Mouse (Mus musculus) limb, embryonic 14.5 days (tissue): ENCODE measurements at regions not wholly inside any gene's neighbourhood (a gene's known extent, or its start where the extent isn't known, plus 50 kb on each side); places are given as distances from the start of the nearest gene placed in this dataset.

Experiments used
- ATAC-seq: fragments of 200-750 bp; cut with Nextera tagmentation; 2 replicates; pipeline ENCODE4 v1.8.0; 2017; ENCODE audit warnings: low read depth, moderate number of reproducible peaks, moderate TSS enrichment; ENCODE audit not compliant: low FRiP score
- DNase-seq: peaks from one replicate; pipeline ENCODE4 v3.0.0-alpha.2; 2015; ENCODE audit warnings: low spot score
- H3K27ac ChIP-seq: fragments of 300-500 bp; sonication (generic); replicated peaks from 2 replicates; pipeline ENCODE4 v1.5.1; 2014; ENCODE audit warnings: low read depth, mild to moderate bottlenecking, low read length, moderate library complexity, mixed read lengths
- H3K27me3 ChIP-seq: fragments of 300-500 bp; sonication (generic); 2 replicates; pipeline ENCODE4 v1.6.1; 2014; ENCODE audit warnings: low read length, mixed read lengths; ENCODE audit not compliant: control insufficient read depth, insufficient read depth
- H3K36me3 ChIP-seq: fragments of 300-500 bp; sonication (generic); 2 replicates; pipeline ENCODE4 v1.6.1; 2014; ENCODE audit warnings: mild to moderate bottlenecking, low read length, moderate library complexity, mixed read lengths; ENCODE audit not compliant: control insufficient read depth, insufficient read depth
- H3K4me1 ChIP-seq: fragments of 300-500 bp; sonication (generic); 2 replicates; pipeline ENCODE4 v1.6.1; 2014; ENCODE audit warnings: antibody characterized with exemption, low read length, mixed read lengths; ENCODE audit not compliant: control insufficient read depth, insufficient read depth
- H3K4me2 ChIP-seq: fragments of 300-500 bp; sonication (generic); replicated peaks from 2 replicates; pipeline ENCODE4 v1.6.1; 2014; ENCODE audit warnings: low read depth, mild to moderate bottlenecking, low read length, moderate library complexity; ENCODE audit not compliant: severe bottlenecking
- H3K4me3 ChIP-seq: fragments of 300-500 bp; sonication (generic); replicated peaks from 2 replicates; pipeline ENCODE4 v1.5.1; 2014; ENCODE audit warnings: low read length
- H3K9ac ChIP-seq: fragments of 300-500 bp; sonication (generic); 2 replicates; pipeline ENCODE4 v1.6.1; 2014; ENCODE audit warnings: mild to moderate bottlenecking, low read depth, low read length, moderate library complexity; ENCODE audit not compliant: severe bottlenecking
- H3K9me3 ChIP-seq: fragments of 300-500 bp; sonication (generic); 2 replicates; pipeline ENCODE4 v1.6.1; 2016; ENCODE audit warnings: low read length; ENCODE audit not compliant: control insufficient read depth
- POLR2A ChIP-seq: fragments of 200-500 bp; IDR thresholded peaks from 2 replicates; pipeline ENCODE4 v1.8.0; 2012; ENCODE audit warnings: inconsistent platforms, mild to moderate bottlenecking, moderate library complexity, borderline replicate concordance; ENCODE audit not compliant: insufficient read depth, insufficient read length; ENCODE audit errors: extremely low read depth
- WGBS: fragments of 180-500 bp; shearing (Covaris S2); extraction: QIAGEN DNeasy Blood & Tissue Kit; methylation state at CpG from one replicate; pipeline ENCODE4 v1.1.7; 2014; 5-methylcytosine and 5-hydroxymethylcytosine counted together

DNA sequence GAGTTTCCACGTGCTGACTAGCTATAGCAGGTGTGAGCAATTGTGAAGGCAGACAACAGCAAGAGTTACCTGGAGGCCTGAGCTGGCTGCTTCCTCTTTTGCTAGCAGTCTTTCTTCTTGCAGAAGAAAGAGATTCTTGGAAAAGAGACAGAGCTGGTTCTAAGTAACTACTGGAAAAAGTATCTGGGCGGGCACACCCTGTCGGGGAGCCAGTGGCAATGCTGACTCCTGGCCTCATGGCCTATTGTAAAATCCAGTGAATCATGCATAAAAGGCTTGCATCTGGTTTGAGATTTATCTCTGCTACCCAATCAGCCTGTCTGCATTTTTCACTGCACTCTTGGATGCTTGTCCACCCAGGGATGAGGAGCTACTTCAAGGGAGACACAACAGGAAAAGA is 372.2 kb downstream of the Fgf9 start:
- no peaks in the 10 kb centered on the region for H3K36me3 ChIP-seq
- DNase-seq (no peak), ATAC-seq (no peak)
- WGBS, result 79% methylated on average over 3 of the region's 3 CpGs
- H3K4me3 ChIP-seq, result no peak overlapping the region
- H3K27ac ChIP-seq, result no peak overlapping the region
- no peaks in the 10 kb centered on the region for H3K27me3 ChIP-seq
- H3K9ac ChIP-seq, result no peak overlapping the region
- H3K4me1 ChIP-seq, result no peaks in the 10 kb centered on the region
- no peak for TF ChIP-seq POLR2A
- no peak overlapping the region for H3K4me2 ChIP-seq
- no peaks in the 10 kb centered on the region for H3K9me3 ChIP-seq

DNA sequence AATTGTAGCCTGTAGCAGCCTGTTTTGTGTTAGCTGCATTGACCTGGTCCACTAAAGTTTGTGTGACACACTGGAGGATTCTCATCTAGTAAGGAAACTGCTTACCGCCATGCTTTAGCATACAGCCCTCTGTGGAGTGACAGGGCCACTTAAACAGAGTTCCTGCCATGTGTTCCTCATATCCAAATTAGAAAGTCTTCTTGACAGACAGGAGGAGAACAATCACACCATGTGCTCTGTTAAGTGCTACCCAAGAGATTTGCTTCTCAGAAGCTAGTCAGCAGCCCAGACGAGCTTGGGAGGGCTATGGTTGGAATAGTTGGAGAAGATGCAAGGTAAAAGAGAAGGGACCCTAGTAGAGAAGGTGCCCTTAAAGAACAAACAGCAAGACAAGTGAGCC is 369.6 kb downstream of the Fgf9 start:
- no peaks in the 10 kb centered on the region for H3K9me3 ChIP-seq
- 55% methylated on average over 2 of the region's 2 CpGs for WGBS
- DNase-seq (no peak), ATAC-seq (no peak)
- no peak overlapping the region for H3K27ac ChIP-seq
- no peaks in the 10 kb centered on the region for H3K36me3 ChIP-seq
- no peaks in the 10 kb centered on the region for H3K27me3 ChIP-seq
- TF ChIP-seq POLR2A, result no peak
- H3K9ac ChIP-seq, result no peak overlapping the region
- H3K4me2 ChIP-seq, result no peak overlapping the region
- H3K4me3 ChIP-seq, result no peak overlapping the region
- H3K4me1 ChIP-seq, result no peaks in the 10 kb centered on the region

- no peaks in the 10 kb centered on the region for H3K36me3 ChIP-seq
- no peak overlapping the region for H3K9ac ChIP-seq
- no peaks in the 10 kb centered on the region for H3K9me3 ChIP-seq
- ATAC-seq (no peak), DNase-seq (no peak)
- no peaks in the 10 kb centered on the region for H3K27me3 ChIP-seq
- H3K4me1 ChIP-seq, result no peaks in the 10 kb centered on the region
- TF ChIP-seq POLR2A, result no peak
- no peak overlapping the region for H3K4me2 ChIP-seq
- H3K4me3 ChIP-seq, result no peak overlapping the region
- 78% methylated on average over 3 of the region's 3 CpGs for WGBS
- no peak overlapping the region for H3K27ac ChIP-seq
Measured at GRCm38 (mm10) chr14:58436096-58436495, 365.7 kb downstream of the Fgf9 start.

- no peaks in the 10 kb centered on the region for H3K4me1 ChIP-seq
- H3K4me2 ChIP-seq, result no peak overlapping the region
- ATAC-seq, result no peak
- DNase-seq, result no peak
- H3K4me3 ChIP-seq, result no peak overlapping the region
- no peaks in the 10 kb centered on the region for H3K27me3 ChIP-seq
- TF ChIP-seq POLR2A, result no peak
- H3K9me3 ChIP-seq, result no peaks in the 10 kb centered on the region
- WGBS, result 63% methylated on average over 6 of the region's 6 CpGs
- no peaks in the 10 kb centered on the region for H3K36me3 ChIP-seq
- no peak overlapping the region for H3K9ac ChIP-seq
- H3K27ac ChIP-seq, result no peak overlapping the region
Measured at GRCm38 (mm10) chr14:58426472-58426871, 356.1 kb downstream of the Fgf9 start.

DNA sequence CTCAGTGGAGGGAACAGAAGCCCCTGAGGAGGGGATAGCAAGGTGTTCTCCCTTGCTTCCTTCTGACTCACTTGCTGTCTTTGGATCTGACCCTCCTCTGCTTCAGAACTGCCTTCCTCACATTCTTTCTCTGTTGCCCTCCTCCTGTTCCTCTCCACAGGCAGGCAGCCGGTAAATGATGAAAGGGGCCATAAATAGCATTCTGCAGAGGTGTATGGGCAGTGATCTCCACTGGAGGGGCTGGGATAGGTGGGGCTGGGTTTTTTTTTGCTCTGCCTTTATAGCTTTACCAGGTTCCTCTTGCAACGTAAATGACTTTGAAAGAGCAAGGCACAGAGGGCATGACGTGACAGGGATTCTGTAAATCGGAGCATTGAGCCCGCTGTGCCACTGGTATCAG is 351.6 kb downstream of the Fgf9 start:
- no peak for ATAC-seq
- H3K36me3 ChIP-seq, result no peaks in the 10 kb centered on the region
- no peak for DNase-seq
- no peaks in the 10 kb centered on the region for H3K9me3 ChIP-seq
- TF ChIP-seq POLR2A, result no peak
- H3K4me2 ChIP-seq, result no peak overlapping the region
- no peak overlapping the region for H3K27ac ChIP-seq
- WGBS, result 31% methylated on average over 5 of the region's 5 CpGs
- H3K27me3 ChIP-seq, result no peaks in the 10 kb centered on the region
- no peak overlapping the region for H3K9ac ChIP-seq
- no peak overlapping the region for H3K4me3 ChIP-seq
- H3K4me1 ChIP-seq, result no peaks in the 10 kb centered on the region

DNA sequence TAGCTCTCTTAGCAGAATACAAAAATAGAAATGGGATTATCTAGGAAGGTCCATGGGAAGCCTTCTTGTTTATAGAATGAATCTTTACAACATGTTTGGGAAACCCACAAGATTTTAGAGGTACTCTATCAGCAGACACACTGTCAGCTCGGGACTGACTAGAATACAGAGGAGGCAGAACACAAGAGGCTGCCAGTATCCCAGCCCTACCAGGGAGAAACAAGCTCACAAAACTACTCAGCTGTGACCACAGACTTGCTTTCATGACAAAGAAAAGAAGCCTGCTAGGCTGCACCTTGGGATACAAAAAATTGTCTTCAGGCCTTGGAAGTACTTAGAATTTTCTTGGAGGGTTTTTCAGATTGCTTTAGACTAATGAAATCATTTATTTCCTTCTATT is 347.2 kb downstream of the Fgf9 start:
- H3K4me2 ChIP-seq, result no peak overlapping the region
- ATAC-seq (no peak), DNase-seq (no peak)
- H3K27ac ChIP-seq, result no peak overlapping the region
- no peaks in the 10 kb centered on the region for H3K36me3 ChIP-seq
- no peaks in the 10 kb centered on the region for H3K9me3 ChIP-seq
- no peaks in the 10 kb centered on the region for H3K4me1 ChIP-seq
- TF ChIP-seq POLR2A, result no peak
- 61% methylated on average over 1 of the region's 1 CpGs for WGBS
- no peak overlapping the region for H3K9ac ChIP-seq
- H3K4me3 ChIP-seq, result no peak overlapping the region
- H3K27me3 ChIP-seq, result no peaks in the 10 kb centered on the region
